Mouse (Mus musculus) left cerebral cortex, adult 2 months (tissue): ENCODE data around the gene 4932438H23Rik. TPM values are rescaled to one million over a fixed set of nuclear protein-coding genes. Genes with fewer than 3 reads are reported as not detected.
A peak's percentile ranks its signal among the peaks of the same experiment; 100 is the strongest.

ENCODE experiments used
- DNase-seq, 2 experiments: peaks; one replicate each; pipeline ENCODE4 v3.0.0; 2021 to 2022; ENCODE audit warnings: low spot score in 2 of 2, mixed read lengths in 1 of 2; ENCODE audit errors: extremely low spot score in 1 of 2
- H3K27ac ChIP-seq: fragments of 200-600 bp; 2 replicates; pipeline ENCODE4 v1.8.1; 2022
- H3K4me3 ChIP-seq: fragments of 200-600 bp; 2 replicates; pipeline ENCODE4 v1.8.1; 2022
- CTCF ChIP-seq: fragments of 200-600 bp; IDR thresholded peaks from 2 replicates; pipeline ENCODE4 v1.8.1; 2022; ENCODE audit warnings: antibody characterized with exemption, mild to moderate bottlenecking, moderate library complexity
- intact Hi-C: fragments of 180-260 bp; cut with DNase I; formaldehyde crosslinking; loops from one replicate; pipeline ENCODE4 v1.15.1; 2025
- long read RNA-seq, 2 experiments: library from polyadenylated mRNA; stranded (forward); transcript quantifications; one replicate each; pipeline ENCODE4 v2.0.0; 2021; ENCODE audit warnings: borderline mapping rate in 2 of 2
- total RNA-seq, 2 experiments: library from RNA; stranded (reverse); gene quantifications; 2 replicates each; pipeline ENCODE4 v1.2.3; 2021

The 4932438H23Rik gene
- total RNA-seq: under 1 TPM; 0.72 to 0.91 TPM
- long read RNA-seq, experiment 1: 0 reads
- long read RNA-seq, experiment 2: 0 reads

GRCm38 (mm10) chr16:91095022-91095421 lies at the start of gene 4932438H23Rik:
Gene 4932438H23Rik (minus strand): TSS chr16:91095122.
- no peak for TF ChIP-seq CTCF
- intact Hi-C loops: no loop called here
- DNase-seq: no peak
- H3K27ac ChIP-seq: no peak within 1 kb of the TSS
- no peak within 1 kb of the TSS for H3K4me3 ChIP-seq

- no peak overlapping the region for H3K27ac ChIP-seq
- TF ChIP-seq CTCF: no peak
- intact Hi-C loops: no loop called here
- no peak overlapping the region for H3K4me3 ChIP-seq
- DNase-seq: no peak
Observed at GRCm38 (mm10) chr16:91140991-91141630, 46.2 kb upstream of the 4932438H23Rik start.

DNA sequence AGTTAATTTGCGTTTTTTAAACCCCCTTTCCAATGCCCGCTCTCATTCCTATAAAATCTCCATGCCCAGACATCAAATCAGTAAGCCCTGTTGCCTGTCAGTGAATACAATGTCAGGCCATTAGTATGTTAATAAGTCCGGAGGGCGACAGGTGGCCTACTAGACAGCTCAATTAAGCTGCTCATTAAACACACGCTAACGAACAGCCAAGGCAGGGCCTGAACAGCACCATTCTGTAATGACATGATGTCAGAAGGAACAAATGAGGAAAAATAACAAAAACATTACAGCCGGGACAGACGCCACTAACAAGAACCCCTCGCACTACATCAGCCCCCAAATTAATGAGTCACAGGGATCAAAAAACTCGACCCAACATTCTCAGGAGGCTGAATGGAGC lies 45.5 kb upstream of the 4932438H23Rik start:
- intact Hi-C loops: no loop called here
- no peak for TF ChIP-seq CTCF
- no peak overlapping the region for H3K4me3 ChIP-seq

DNA sequence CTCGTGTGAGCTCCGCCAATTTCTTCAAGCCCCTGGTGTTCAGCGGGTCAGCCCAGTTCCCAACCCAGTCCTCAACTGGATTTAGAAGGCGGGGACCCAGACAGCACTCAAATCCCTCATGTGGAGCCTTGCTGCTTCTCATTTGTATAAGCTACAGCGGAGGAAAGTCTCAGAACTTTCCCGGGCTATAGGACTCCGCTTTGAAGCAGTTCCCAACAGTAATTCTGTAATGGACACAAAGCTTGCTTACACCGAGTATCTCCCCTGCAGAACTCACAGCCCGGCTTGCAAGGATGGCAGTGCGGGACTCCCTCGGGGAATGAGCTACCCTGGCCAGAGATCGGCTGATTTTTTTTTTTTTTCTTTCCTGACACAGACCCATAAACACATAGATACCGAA lies 45.1 kb upstream of the 4932438H23Rik start:
- Histone ChIP-seq H3K27ac (no peak overlapping the region), H3K4me3 (no peak overlapping the region)
- intact Hi-C loops: no loop called here
- no peak for TF ChIP-seq CTCF
- DNase-seq: no peak

More for the DNA sequence above, 45.5 kb upstream of the 4932438H23Rik start:
- no peak overlapping the region for H3K27ac ChIP-seq
- DNase-seq: no peak

GRCm38 (mm10) chr16:91139481-91139880 lies 44.6 kb upstream of the 4932438H23Rik start:
- TF ChIP-seq CTCF: peak; percentile 1
- intact Hi-C loops: no loop called here
- no peak for DNase-seq
- Histone ChIP-seq H3K27ac (no peak overlapping the region), H3K4me3 (no peak overlapping the region)

GRCm38 (mm10) chr16:91138736-91139135 lies 43.8 kb upstream of the 4932438H23Rik start:
- TF ChIP-seq CTCF: no peak
- no peak overlapping the region for H3K4me3 ChIP-seq
- no peak for DNase-seq
- intact Hi-C loops: no loop called here
- no peak overlapping the region for H3K27ac ChIP-seq

DNA sequence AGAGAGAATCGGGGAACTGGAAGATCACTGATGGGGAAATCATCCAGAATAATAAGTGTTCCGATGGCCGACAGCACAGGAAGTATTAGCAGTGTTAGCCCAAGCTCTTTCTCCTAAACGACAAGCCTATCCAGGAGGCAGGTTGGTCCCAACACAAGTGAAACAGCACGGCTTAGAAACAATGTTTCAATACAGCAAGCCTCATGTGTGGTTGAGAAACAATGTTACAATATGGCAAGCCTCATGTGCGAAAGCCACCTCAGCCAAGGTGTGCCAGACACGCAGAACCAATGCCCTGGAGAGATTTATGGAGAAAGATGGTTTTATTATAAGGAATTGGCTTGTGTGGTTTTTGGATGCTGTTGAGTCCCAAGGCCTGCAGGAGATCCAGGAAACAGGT lies 43.2 kb upstream of the 4932438H23Rik start:
- no peak for DNase-seq
- TF ChIP-seq CTCF: no peak
- H3K27ac ChIP-seq: no peak overlapping the region
- intact Hi-C loops: no loop called here
- H3K4me3 ChIP-seq: no peak overlapping the region

- intact Hi-C loops: no loop called here
- no peak overlapping the region for H3K4me3 ChIP-seq
- no peak for DNase-seq
- TF ChIP-seq CTCF: no peak
- no peak overlapping the region for H3K27ac ChIP-seq
Observed at GRCm38 (mm10) chr16:91136607-91137006, 41.7 kb upstream of the 4932438H23Rik start.

DNA sequence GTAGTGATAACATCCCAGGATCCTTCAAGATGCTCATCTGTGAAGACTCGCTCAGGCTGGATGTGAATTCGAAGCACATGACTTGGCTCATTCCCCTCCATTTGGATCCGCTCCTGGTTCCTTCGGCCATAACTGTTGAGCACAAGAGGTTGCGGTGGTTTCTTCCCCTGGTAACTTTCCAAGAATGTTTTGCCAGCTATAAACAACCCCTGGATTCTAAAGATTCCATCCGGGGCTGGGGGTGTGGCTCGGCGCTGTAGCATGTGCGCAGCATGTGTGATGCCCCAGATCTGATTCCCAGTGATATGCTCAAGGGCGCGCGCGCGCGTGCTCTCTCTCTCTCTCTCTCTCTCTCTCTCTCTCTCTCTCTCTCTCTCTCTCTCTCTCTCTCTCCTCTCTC lies 35.0 kb upstream of the 4932438H23Rik start:
- no peak for TF ChIP-seq CTCF
- no peak overlapping the region for H3K4me3 ChIP-seq
- H3K27ac ChIP-seq: no peak overlapping the region
- intact Hi-C loops: no loop called here
- DNase-seq: no peak

DNA sequence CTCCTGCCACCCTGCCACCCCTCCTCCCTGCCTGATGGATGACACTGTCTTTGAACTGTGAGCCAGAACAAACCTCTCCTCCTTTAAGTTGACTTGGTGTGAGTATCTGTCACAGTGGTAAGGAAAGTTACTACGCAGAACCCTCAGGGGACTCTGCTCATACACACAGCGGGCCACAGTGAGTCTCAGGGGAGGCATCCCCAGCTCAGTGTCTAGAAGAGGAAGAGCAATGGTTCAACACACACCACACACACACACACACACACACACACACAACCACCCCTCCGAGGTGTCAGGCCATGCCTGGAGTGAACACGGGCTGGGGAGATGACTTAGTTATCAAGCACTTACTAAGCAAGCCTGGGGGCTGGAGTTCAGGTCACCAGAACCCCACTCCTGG lies 33.5 kb upstream of the 4932438H23Rik start:
- no peak for DNase-seq
- intact Hi-C loops: no loop called here
- Histone ChIP-seq H3K4me3 (no peak overlapping the region), H3K27ac (no peak overlapping the region)
- no peak for TF ChIP-seq CTCF

GRCm38 (mm10) chr16:91126734-91127524 lies 32.0 kb upstream of the 4932438H23Rik start:
- no peak overlapping the region for H3K4me3 ChIP-seq
- no peak for DNase-seq
- no peak for TF ChIP-seq CTCF
- intact Hi-C loops: no loop called here
- no peak overlapping the region for H3K27ac ChIP-seq

DNA sequence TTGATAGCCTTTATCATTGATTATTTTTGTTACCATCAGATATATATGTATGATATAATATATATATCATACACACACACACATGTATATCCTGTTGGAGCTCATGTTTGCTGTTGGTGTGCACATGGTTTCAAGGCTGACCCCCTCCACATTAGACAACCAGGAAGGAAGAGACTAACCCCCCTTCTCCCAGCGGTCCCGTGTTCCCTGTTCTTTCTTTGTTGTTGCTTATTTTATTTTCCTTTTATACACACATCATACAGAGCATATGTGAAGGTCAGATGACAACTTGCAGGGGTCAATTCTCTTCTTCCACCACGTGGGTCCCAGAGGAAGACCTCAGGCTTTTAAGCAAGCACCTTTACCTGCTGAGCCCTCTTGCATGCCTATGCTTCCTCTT lies 29.3 kb upstream of the 4932438H23Rik start:
- TF ChIP-seq CTCF: no peak
- no peak for DNase-seq
- H3K4me3 ChIP-seq: no peak overlapping the region
- no peak overlapping the region for H3K27ac ChIP-seq
- intact Hi-C loops: no loop called here
